Mouse (Mus musculus): ENCODE measurements around the gene Xkr7.

Xkr7 gene

GRCm38 (mm10) chr2:153032083-153032842 is 611 bp downstream of the Xkr7 start:
- intact Hi-C loops (cut with DNase I): no loop called here

- intact Hi-C loops (cut with DNase I): no loop called here
These were observed 1.3 kb downstream of the Xkr7 start for GRCm38 (mm10) chr2:153032973-153033372.

- intact Hi-C loops (cut with DNase I): no loop called here
These were observed 2.0 kb downstream of the Xkr7 start for GRCm38 (mm10) chr2:153033545-153034230.

GRCm38 (mm10) chr2:153036690-153037089 is 5.0 kb downstream of the Xkr7 start:
- intact Hi-C loops (cut with DNase I): no loop called here

GRCm38 (mm10) chr2:153043886-153044285 is 12.2 kb downstream of the Xkr7 start:
- intact Hi-C loops (cut with DNase I): no loop called here

GRCm38 (mm10) chr2:153045884-153046299 is 14.2 kb downstream of the Xkr7 start:
- intact Hi-C loops (cut with DNase I): loop anchor here (5.0 kb wide), 2 partner anchors 36 to 96 kb away; no protein-coding TSS in a partner anchor

GRCm38 (mm10) chr2:153047828-153048465 is 16.3 kb downstream of the Xkr7 start:
- intact Hi-C loops (cut with DNase I): loop anchor here (5.0 kb wide), 2 partner anchors 34 to 94 kb away; no protein-coding TSS in a partner anchor

GRCm38 (mm10) chr2:153049288-153049996 is 17.8 kb downstream of the Xkr7 start:
- intact Hi-C loops (cut with DNase I): loop anchor here (5.0 kb wide), 2 partner anchors 33 to 93 kb away; no protein-coding TSS in a partner anchor

GRCm38 (mm10) chr2:153049997-153050358 is 18.3 kb downstream of the Xkr7 start:
- intact Hi-C loops (cut with DNase I): loop anchor here (5.0 kb wide), 2 partner anchors 32 to 92 kb away; no protein-coding TSS in a partner anchor

- intact Hi-C loops (cut with DNase I): no loop called here
These were observed 19.4 kb downstream of the Xkr7 start for GRCm38 (mm10) chr2:153051095-153051494.

- intact Hi-C loops (cut with DNase I): no loop called here
These were observed 19.9 kb downstream of the Xkr7 start for GRCm38 (mm10) chr2:153051537-153051936.

GRCm38 (mm10) chr2:153052700-153053351 is 21.2 kb downstream of the Xkr7 start:
- intact Hi-C loops (cut with DNase I): no loop called here

GRCm38 (mm10) chr2:153053896-153054295 is 22.2 kb downstream of the Xkr7 start:
- intact Hi-C loops (cut with DNase I): no loop called here

GRCm38 (mm10) chr2:153055270-153055920 is 23.7 kb downstream of the Xkr7 start:
- intact Hi-C loops (cut with DNase I): no loop called here

GRCm38 (mm10) chr2:153058365-153058764 is 26.7 kb downstream of the Xkr7 start:
- intact Hi-C loops (cut with DNase I): no loop called here

GRCm38 (mm10) chr2:153060216-153060615 is 28.6 kb downstream of the Xkr7 start:
- intact Hi-C loops (cut with DNase I): no loop called here

- intact Hi-C loops (cut with DNase I): no loop called here
These were observed 31.7 kb downstream of the Xkr7 start for GRCm38 (mm10) chr2:153063394-153063793.

GRCm38 (mm10) chr2:153064190-153064970 is 32.7 kb downstream of the Xkr7 start:
- intact Hi-C loops (cut with DNase I): no loop called here

GRCm38 (mm10) chr2:153065747-153066508 is 34.3 kb downstream of the Xkr7 start, which contains the start of gene Ccm2l:
Ccm2l (plus strand) TSS chr2:153065955.
- intact Hi-C loops (cut with DNase I): no loop called here

Data from adrenal gland (tissue).